Mouse (Mus musculus): ENCODE measurements around the gene Arhgef2. TPM values are rescaled to one million over a fixed set of nuclear protein-coding genes. Genes with fewer than 3 reads are reported as not detected.
A peak's percentile ranks its signal among the peaks of the same experiment; 100 is the strongest.

The Arhgef2 gene
- polyA plus RNA-seq, 1 experiment from 2014 or later = 97.9 TPM

DNA sequence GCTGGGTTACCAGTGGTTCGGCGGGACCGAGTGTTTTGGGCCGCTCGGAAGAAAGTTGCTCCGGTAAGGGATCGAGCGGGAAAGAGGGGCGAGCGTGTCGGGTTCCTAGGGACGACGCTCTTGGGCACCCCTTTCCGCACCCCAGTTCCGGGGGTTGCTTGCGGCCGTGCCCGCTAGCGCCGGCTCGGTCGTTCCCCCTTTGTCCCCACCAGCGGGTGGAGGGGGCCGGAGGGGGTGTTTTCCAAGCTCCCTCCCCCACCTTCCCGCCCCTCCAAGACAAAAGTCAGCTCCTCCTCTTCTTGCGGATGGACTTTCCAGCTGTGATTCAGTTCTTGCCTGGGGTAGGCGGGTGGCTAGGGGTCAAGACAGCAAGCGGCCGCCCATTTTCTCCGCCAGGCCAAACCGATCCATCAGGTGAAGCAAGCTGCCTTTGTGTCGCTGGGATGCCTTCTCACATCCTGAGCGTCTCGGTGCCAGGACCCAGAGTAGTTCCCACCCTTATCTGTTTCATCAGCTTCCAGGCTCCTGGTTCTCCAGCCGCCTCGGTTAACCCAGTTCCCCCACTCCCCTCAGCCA, 15.9 kb downstream of the Arhgef2 start:
- ATAC-seq (ENCODE audit: insufficient number of reproducible peaks, low FRiP score, low TSS enrichment, low read depth) = peak; percentile 25; the same call in 1 of the 2 replicates
- WGBS = under 1% methylated on average over 31 of the region's 36 CpGs
- peak overlapping the region; percentile 80 for H3K4me2 ChIP-seq (replicated peaks)
- H3K4me3 ChIP-seq (replicated peaks) = peak overlapping the region; percentile 89
- peaks cover 66% of the 10 kb centered on the region for H3K4me1 ChIP-seq
- no peaks in the 10 kb centered on the region for H3K27me3 ChIP-seq
- H3K27ac ChIP-seq (replicated peaks) = peak overlapping the region; percentile 97
- peak overlapping the region; percentile 90 for H3K9ac ChIP-seq
- peaks cover 2% of the 10 kb centered on the region; the same call in 1 of the 2 replicates for H3K36me3 ChIP-seq
- H3K9me3 ChIP-seq (replicated peaks) = no peaks in the 10 kb centered on the region

DNA sequence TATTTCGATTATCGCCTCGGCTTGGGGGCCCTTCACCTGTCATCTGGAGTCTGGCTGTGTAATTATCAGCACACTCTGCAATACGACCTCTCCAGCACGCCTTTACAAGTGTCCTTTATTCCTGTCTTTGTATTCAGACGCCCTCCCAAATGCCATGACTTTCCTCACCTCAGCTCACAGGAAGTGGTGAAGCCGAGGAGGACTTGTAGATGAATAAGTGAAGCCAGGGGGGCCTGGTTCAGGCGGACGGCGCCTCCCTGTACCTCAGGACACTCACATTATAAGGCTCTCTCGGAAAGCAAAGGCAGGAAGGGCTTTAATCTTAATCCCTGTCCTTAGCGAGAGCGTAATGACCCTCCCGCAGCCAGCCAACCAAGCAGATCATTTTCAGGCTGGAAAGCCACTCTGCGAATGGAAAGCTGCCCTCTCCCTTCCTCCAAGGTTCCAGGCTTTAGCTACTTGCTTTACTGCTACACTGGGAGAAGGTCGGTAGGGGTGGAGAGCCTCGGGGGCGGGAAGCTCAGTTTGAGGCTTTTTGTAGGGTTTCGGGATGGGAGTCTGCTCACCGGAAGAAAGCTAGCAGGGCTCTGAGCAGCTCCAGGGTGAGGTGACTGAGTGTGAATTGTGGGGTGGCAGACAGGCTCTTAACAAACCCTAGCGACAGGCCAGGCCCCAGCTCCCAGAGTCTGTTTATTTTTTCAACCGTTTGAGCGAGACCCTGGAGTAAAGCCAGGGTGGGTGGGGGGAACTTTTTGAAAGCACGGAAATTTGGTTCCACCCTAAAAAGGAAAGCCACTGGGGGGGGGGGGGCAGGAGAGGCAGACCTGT, 16.6 kb downstream of the Arhgef2 start:
- under 1% methylated on average over 24 of the region's 24 CpGs for WGBS
- Histone ChIP-seq H3K4me1 (peaks cover 61% of the 10 kb centered on the region), H3K4me2 (replicated peaks) (peak overlapping the region; percentile 80), H3K4me3 (replicated peaks) (peak overlapping the region; percentile 89), H3K36me3 (peaks cover 5% of the 10 kb centered on the region; the same call in 1 of the 2 replicates), H3K9me3 (replicated peaks) (no peaks in the 10 kb centered on the region), H3K27ac (replicated peaks) (peak overlapping the region; percentile 97), H3K9ac (peak overlapping the region; percentile 90), H3K27me3 (no peaks in the 10 kb centered on the region)
- no peak for ATAC-seq (ENCODE audit: insufficient number of reproducible peaks, low FRiP score, low TSS enrichment, low read depth)

DNA sequence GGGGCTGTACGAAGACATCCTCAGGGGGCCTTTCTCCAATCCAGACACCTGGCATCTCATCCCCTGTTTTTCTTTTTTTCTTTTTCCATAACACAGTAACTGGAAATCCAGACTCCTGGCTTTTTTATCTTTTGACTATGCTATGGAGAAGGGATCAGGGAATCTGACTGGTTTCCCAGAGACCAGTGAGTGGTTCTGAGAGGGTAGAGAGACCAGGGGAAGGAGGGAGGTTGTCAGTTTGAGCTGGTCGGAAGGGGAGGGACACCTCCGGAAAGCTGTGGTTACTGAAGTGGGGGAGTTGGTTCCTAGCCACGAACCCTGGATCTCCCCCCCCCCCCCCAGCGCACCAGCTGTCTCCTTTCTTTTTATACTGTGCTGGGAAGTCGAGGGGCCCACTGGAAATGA, 17.2 kb downstream of the Arhgef2 start:
- peak overlapping the region; percentile 97 for H3K27ac ChIP-seq (replicated peaks)
- WGBS = 0% methylated on average over 5 of the region's 6 CpGs
- H3K27me3 ChIP-seq = no peaks in the 10 kb centered on the region
- H3K9me3 ChIP-seq (replicated peaks) = no peaks in the 10 kb centered on the region
- H3K9ac ChIP-seq = peak overlapping the region; percentile 47
- peak overlapping the region; percentile 80 for H3K4me2 ChIP-seq (replicated peaks)
- peak overlapping the region; percentile 89 for H3K4me3 ChIP-seq (replicated peaks)
- ATAC-seq (ENCODE audit: insufficient number of reproducible peaks, low FRiP score, low TSS enrichment, low read depth) = peak; percentile 43; the same call in 1 of the 2 replicates
- peaks cover 5% of the 10 kb centered on the region; the same call in 1 of the 2 replicates for H3K36me3 ChIP-seq
- peaks cover 58% of the 10 kb centered on the region for H3K4me1 ChIP-seq

DNA sequence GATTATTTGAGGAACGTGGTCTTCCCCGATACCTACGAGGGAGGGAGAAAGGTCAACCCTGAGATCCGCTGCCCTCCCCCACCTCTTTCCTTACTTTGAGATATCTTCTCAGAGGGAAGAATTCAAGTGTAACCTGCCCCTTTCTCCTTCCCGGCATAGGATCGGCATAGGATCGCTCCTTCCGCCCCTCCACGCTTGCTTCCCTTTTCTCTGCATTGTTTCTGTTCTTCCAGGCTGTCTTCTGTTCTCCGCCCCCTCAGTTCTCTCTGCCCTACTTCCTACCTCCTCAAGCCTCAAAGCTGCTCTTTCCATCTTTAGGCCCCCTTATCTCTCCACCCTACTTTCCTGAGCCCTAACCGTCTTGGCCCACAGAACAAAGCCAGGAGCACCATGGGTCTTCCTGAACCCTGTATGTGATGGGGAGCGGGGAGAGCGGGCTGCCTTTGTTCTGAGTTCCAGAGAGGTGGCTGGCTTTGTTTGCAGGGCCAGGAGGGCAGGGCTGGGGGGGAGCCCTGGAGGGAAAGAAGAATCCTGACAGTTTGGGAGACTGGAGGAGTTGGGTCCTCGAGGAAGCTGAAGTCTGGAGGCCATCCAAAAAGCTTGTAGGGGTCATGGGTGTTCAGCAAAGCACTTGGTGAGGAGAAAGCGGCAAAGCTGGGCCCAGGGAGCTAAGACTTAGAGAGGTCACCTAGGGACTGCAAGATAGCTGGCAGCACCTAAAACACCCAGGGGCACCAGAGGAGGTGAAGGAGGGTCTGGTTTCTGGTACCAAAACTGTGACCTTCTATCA, 17.8 kb downstream of the Arhgef2 start:
- no peaks in the 10 kb centered on the region for H3K9me3 ChIP-seq (replicated peaks)
- peak overlapping the region; percentile 80 for H3K4me2 ChIP-seq (replicated peaks)
- peak overlapping the region; percentile 97 for H3K27ac ChIP-seq (replicated peaks)
- peak overlapping the region; percentile 47 for H3K9ac ChIP-seq
- 5% methylated on average over 15 of the region's 15 CpGs for WGBS
- peak overlapping the region; percentile 89 for H3K4me3 ChIP-seq (replicated peaks)
- no peaks in the 10 kb centered on the region for H3K27me3 ChIP-seq
- peaks cover 5% of the 10 kb centered on the region; the same call in 1 of the 2 replicates for H3K36me3 ChIP-seq
- ATAC-seq (ENCODE audit: insufficient number of reproducible peaks, low FRiP score, low TSS enrichment, low read depth) = no peak
- peaks cover 57% of the 10 kb centered on the region for H3K4me1 ChIP-seq

DNA sequence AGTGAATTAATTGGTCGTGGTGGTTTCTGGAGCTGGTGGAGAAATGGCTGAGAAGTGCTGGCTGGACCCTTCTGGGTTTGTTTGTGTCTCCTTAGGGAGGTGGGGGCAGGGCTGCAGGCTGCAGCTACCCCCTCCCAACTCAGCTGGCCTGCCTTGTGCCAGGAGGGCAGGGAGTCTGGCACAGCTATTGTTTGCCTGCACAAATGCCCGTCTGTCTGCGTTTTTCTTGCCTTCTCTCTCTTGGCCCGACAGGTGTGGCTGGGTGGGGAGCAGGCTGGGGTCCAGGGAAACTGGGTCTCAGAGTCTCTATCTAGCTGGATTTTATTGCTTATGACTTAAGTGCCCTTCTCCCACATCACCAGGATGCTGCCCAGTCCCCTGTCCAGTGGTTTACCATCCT, 18.6 kb downstream of the Arhgef2 start:
- Histone ChIP-seq H3K36me3 (peaks cover 5% of the 10 kb centered on the region; the same call in 1 of the 2 replicates), H3K27ac (replicated peaks) (peak overlapping the region; percentile 97), H3K9me3 (replicated peaks) (no peaks in the 10 kb centered on the region), H3K27me3 (no peaks in the 10 kb centered on the region), H3K4me2 (replicated peaks) (peak overlapping the region; percentile 80), H3K4me1 (peaks cover 62% of the 10 kb centered on the region), H3K4me3 (replicated peaks) (peak overlapping the region; percentile 89), H3K9ac (peak overlapping the region; percentile 47; the same call in 1 of the 2 replicates)
- WGBS = 36% methylated on average over 4 of the region's 4 CpGs
- no peak for ATAC-seq (ENCODE audit: insufficient number of reproducible peaks, low FRiP score, low TSS enrichment, low read depth)

DNA sequence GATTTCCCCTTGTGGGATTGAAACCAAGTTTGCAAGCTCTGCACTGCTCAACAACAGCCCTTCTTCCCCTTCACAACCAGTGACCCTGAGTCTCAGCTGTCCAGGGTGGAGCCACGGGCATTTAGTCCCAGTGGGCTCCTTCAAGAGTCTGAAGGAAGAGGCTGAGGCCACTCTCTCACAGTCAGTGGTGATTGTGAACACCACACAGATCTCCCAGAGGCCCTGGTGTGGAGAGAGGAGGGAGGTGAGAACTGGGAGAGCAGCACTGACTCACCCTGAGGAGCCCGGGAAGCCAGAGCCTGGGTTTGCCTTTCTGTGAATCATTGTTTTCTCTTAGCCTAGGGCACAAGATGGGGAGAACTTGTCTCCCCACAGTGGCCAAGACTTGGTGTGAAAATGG, 19.2 kb downstream of the Arhgef2 start:
- H3K4me2 ChIP-seq (replicated peaks) = peak overlapping the region; percentile 80; the same call in 1 of the 2 replicates
- H3K9me3 ChIP-seq (replicated peaks) = no peaks in the 10 kb centered on the region
- peaks cover 63% of the 10 kb centered on the region for H3K4me1 ChIP-seq
- no peak overlapping the region for H3K9ac ChIP-seq
- peak overlapping the region; percentile 97 for H3K27ac ChIP-seq (replicated peaks)
- 35% methylated on average over 2 of the region's 2 CpGs for WGBS
- no peaks in the 10 kb centered on the region for H3K27me3 ChIP-seq
- peak overlapping the region; percentile 89; the same call in 1 of the 2 replicates for H3K4me3 ChIP-seq (replicated peaks)
- peaks cover 10% of the 10 kb centered on the region for H3K36me3 ChIP-seq
- ATAC-seq (ENCODE audit: insufficient number of reproducible peaks, low FRiP score, low TSS enrichment, low read depth) = no peak

DNA sequence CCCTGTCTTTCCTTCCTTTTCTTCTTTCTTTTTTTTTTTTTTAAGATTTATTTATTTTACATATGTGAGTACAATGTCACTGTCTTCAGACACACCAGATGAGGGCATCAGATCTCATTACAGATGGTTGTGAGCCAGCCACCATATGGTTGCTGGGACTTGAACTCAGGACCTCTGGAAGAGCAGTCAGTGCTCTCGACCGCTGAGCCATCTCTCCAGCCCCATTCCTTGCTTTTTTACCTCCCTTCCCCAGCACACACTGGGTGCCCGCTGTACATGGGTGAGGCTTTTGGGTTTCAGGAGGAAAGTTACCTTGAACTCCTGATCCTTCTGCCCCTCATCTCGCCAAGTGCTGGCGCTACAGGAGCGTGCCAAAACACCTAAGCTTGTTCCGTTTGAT, 19.8 kb downstream of the Arhgef2 start:
- no peak overlapping the region for H3K9ac ChIP-seq
- H3K9me3 ChIP-seq (replicated peaks) = no peaks in the 10 kb centered on the region
- peaks cover 61% of the 10 kb centered on the region for H3K4me1 ChIP-seq
- no peak overlapping the region for H3K4me3 ChIP-seq (replicated peaks)
- 85% methylated on average over 7 of the region's 7 CpGs for whole genome bisulfite sequencing
- no peak overlapping the region for H3K4me2 ChIP-seq (replicated peaks)
- peak overlapping the region; percentile 97 for H3K27ac ChIP-seq (replicated peaks)
- H3K27me3 ChIP-seq = no peaks in the 10 kb centered on the region
- H3K36me3 ChIP-seq = peaks cover 14% of the 10 kb centered on the region
- no peak for ATAC-seq (ENCODE audit: insufficient number of reproducible peaks, low FRiP score, low TSS enrichment, low read depth)

DNA sequence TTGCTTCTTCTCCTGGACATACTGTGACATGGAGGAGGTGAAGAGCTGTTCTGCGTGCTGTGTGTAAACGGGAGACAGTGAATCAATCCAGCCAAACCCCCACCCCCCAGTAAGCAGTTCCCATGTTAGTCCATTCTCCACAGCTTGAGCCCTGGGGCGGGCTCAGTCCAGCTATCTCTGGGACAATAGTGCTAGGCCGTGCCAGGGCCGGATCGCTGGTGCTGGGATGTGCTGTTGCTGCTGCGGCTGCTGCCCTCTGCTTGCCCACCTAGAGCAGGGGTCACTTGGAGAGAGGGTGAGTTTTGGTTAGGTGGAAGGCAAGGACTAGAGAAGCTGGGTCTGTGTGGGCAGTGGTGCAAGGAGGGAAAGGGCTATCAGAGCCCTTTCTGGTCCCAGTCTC, 20.6 kb downstream of the Arhgef2 start:
- peaks cover 59% of the 10 kb centered on the region for H3K4me1 ChIP-seq
- no peak overlapping the region for H3K4me2 ChIP-seq (replicated peaks)
- ATAC-seq (ENCODE audit: insufficient number of reproducible peaks, low FRiP score, low TSS enrichment, low read depth) = no peak
- H3K9me3 ChIP-seq (replicated peaks) = no peaks in the 10 kb centered on the region
- no peak overlapping the region for H3K4me3 ChIP-seq (replicated peaks)
- no peak overlapping the region for H3K27ac ChIP-seq (replicated peaks)
- H3K36me3 ChIP-seq = peaks cover 22% of the 10 kb centered on the region
- no peaks in the 10 kb centered on the region for H3K27me3 ChIP-seq
- 84% methylated on average over 7 of the region's 7 CpGs for WGBS
- no peak overlapping the region for H3K9ac ChIP-seq

DNA sequence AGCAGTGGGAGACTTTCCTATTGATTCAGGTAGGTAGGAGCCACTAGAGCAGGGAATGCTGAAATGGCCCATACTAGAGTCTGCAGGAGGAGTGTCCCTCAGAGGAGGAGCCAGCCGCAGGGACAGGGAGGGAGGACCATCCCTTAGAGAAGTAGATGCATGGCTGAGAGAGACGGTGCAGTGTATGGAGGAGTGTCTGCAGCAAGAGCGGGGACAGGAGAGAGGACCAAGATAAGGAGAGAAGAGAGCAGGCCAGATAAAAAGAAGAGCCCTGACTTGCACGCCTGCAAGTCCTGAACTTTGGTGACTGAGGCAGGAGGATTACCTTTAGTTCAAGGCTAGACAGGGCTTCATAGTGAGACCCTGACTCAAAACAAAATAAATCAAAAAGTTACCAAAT, 21.3 kb downstream of the Arhgef2 start:
- Histone ChIP-seq H3K4me3 (replicated peaks) (no peak overlapping the region), H3K9ac (no peak overlapping the region), H3K9me3 (replicated peaks) (no peaks in the 10 kb centered on the region), H3K36me3 (peaks cover 30% of the 10 kb centered on the region), H3K27ac (replicated peaks) (0 out of 2 replicates have a peak overlapping the region, but pooled peaks have one; percentile 14), H3K27me3 (no peaks in the 10 kb centered on the region), H3K4me1 (peaks cover 61% of the 10 kb centered on the region), H3K4me2 (replicated peaks) (no peak overlapping the region)
- WGBS = 68% methylated on average over 4 of the region's 4 CpGs
- no peak for ATAC-seq (ENCODE audit: insufficient number of reproducible peaks, low FRiP score, low TSS enrichment, low read depth)

DNA sequence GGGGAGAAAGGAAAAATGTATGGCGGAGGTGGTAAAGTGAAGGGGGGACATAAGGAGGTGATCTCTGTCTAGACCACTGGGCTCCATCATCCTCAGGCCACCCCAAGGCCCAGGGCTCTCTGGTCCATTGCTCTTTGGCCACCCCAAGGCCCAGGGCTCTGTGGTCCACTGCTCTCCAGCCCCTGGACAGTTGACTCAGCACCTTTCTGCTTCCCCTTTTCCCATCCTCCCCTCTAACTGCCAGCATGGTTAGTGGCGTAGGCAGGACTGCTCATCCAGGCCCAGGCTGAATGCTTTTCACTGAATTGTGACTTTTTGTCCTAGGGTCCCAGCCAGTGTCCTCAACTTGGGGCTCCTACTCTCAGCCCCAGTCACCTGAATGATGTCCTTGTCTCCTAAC, 21.8 kb downstream of the Arhgef2 start:
- Histone ChIP-seq H3K9me3 (replicated peaks) (no peaks in the 10 kb centered on the region), H3K27ac (replicated peaks) (no peak overlapping the region), H3K27me3 (no peaks in the 10 kb centered on the region), H3K4me3 (replicated peaks) (no peak overlapping the region), H3K4me1 (peaks cover 57% of the 10 kb centered on the region), H3K4me2 (replicated peaks) (no peak overlapping the region), H3K9ac (no peak overlapping the region), H3K36me3 (peaks cover 34% of the 10 kb centered on the region)
- no peak for ATAC-seq (ENCODE audit: insufficient number of reproducible peaks, low FRiP score, low TSS enrichment, low read depth)
- 100% methylated on average over 2 of the region's 2 CpGs for WGBS

DNA sequence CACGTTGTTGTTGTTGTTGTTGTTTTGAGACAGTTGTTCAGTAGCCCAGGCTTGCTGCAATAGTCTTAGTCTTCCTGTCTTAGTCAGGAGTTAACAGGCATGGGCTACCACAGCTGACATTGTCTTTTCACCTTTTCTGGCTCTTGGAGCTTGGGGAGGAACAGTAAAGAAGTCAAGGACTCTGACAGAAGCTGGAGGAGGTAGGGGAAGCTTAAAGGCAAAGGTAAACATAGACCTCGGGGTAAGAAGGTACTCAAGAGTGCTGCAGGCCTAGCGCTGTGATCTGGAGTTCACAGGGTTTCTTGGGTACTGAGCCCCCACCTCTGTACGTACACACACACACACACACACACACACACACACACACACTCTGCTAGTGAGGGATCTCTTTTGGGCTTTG, 23.0 kb downstream of the Arhgef2 start:
- 50% methylated on average over 4 of the region's 4 CpGs for WGBS
- ATAC-seq (ENCODE audit: insufficient number of reproducible peaks, low FRiP score, low TSS enrichment, low read depth) = no peak
- no peak overlapping the region for H3K9ac ChIP-seq
- H3K4me3 ChIP-seq (replicated peaks) = no peak overlapping the region
- H3K4me1 ChIP-seq = peaks cover 50% of the 10 kb centered on the region
- no peak overlapping the region for H3K27ac ChIP-seq (replicated peaks)
- H3K4me2 ChIP-seq (replicated peaks) = no peak overlapping the region
- H3K36me3 ChIP-seq = peaks cover 46% of the 10 kb centered on the region
- H3K9me3 ChIP-seq (replicated peaks) = no peaks in the 10 kb centered on the region
- H3K27me3 ChIP-seq = no peaks in the 10 kb centered on the region

Measured in embryonic facial prominence, embryonic 15.5 days (tissue).